Mouse (Mus musculus) CH12.LX (cell line): ENCODE results near the gene Cela3a. TPM values are rescaled to one million over a fixed set of nuclear protein-coding genes. Genes with fewer than 3 reads are reported as not detected.
A peak's percentile ranks its signal among the peaks of the same experiment; 100 is the strongest.

Source experiments
- DNase-seq: peaks from one replicate; pipeline ENCODE4 v3.0.0-alpha.2; 2013; ENCODE audit errors: extremely low read depth
- H3K27ac ChIP-seq: 2 replicates; pipeline ENCODE4 v1.5.1; 2012; ENCODE audit warnings: low read depth, mild to moderate bottlenecking, control low read depth, moderate library complexity; ENCODE audit not compliant: insufficient read depth
- H3K27me3 ChIP-seq: replicated peaks from 2 replicates; pipeline ENCODE3; 2012; ENCODE audit warnings: inconsistent platforms
- H3K36me3 ChIP-seq, 2 experiments: replicated peaks in 1 of 2; 2 replicates each; pipeline versions ENCODE3 to v1.6.1; 2012; ENCODE audit warnings: inconsistent platforms in 1 of 2, low read length in 1 of 2, mild to moderate bottlenecking in 1 of 2, mixed read lengths in 1 of 2, moderate library complexity in 1 of 2; ENCODE audit not compliant: control insufficient read depth in 1 of 2, insufficient read depth in 1 of 2
- H3K4me1 ChIP-seq, 2 experiments: 2 replicates each; pipeline ENCODE4 v1.6.1; 2012; ENCODE audit warnings: inconsistent platforms in 1 of 2, moderate library complexity in 1 of 2; ENCODE audit not compliant: insufficient read depth in 2 of 2, control insufficient read depth in 1 of 2
- H3K4me2 ChIP-seq: 2 replicates; pipeline ENCODE4 v1.6.1; 2012; ENCODE audit warnings: low read depth, mild to moderate bottlenecking, control low read depth; ENCODE audit not compliant: poor library complexity, insufficient read depth, severe bottlenecking
- H3K4me3 ChIP-seq, 3 experiments: fragments of 150-350 bp in 1 of 3; sonication (generic) in 1 of 3; replicated peaks in 1 of 3; 2 replicates each; pipeline versions ENCODE3 to v1.5.1; 2011 to 2012; ENCODE audit warnings: low read depth in 2 of 3, low read length in 2 of 3, mild to moderate bottlenecking in 2 of 3, moderate library complexity in 2 of 3, control low read depth in 1 of 3, improper control_type of control experiment in 1 of 3, inconsistent platforms in 1 of 3, mixed read lengths in 1 of 3; ENCODE audit not compliant: poor library complexity in 1 of 3
- H3K79me2 ChIP-seq: replicated peaks from 2 replicates; pipeline ENCODE4 v1.6.1; 2012; ENCODE audit warnings: mild to moderate bottlenecking, moderate library complexity; ENCODE audit not compliant: control insufficient read depth, poor library complexity, insufficient read depth, severe bottlenecking; ENCODE audit errors: extremely low read depth
- H3K9ac ChIP-seq: 2 replicates; pipeline ENCODE4 v1.6.1; 2012; ENCODE audit warnings: low read depth, mild to moderate bottlenecking, control low read depth, moderate library complexity; ENCODE audit not compliant: insufficient read depth
- H3K9me3 ChIP-seq: replicated peaks from 2 replicates; pipeline ENCODE3; 2012; ENCODE audit warnings: low read length, inconsistent platforms, mixed read lengths
- CTCF ChIP-seq, 2 experiments: IDR thresholded peaks in 1 of 2; conservative IDR thresholded peaks in 1 of 2; 2 replicates each; pipeline ENCODE4 v1.5.1; 2011 to 2012; ENCODE audit warnings: low read depth in 2 of 2, low read length in 2 of 2, improper control_type of control experiment in 1 of 2, inconsistent platforms in 1 of 2, mild to moderate bottlenecking in 1 of 2, moderate library complexity in 1 of 2
- EP300 ChIP-seq: IDR thresholded peaks from 2 replicates; pipeline ENCODE4 v1.6.1; 2011; ENCODE audit warnings: low read length, improper control_type of control experiment
- ETS1 ChIP-seq: conservative IDR thresholded peaks from 2 replicates; pipeline ENCODE4 v1.6.1; 2012; ENCODE audit warnings: low read depth, mild to moderate bottlenecking, inconsistent platforms, low read length, improper control_type of control experiment, moderate library complexity
- JUND ChIP-seq: conservative IDR thresholded peaks from 2 replicates; pipeline ENCODE4 v1.6.1; 2011; ENCODE audit warnings: low read depth, low read length, improper control_type of control experiment
- MAFK ChIP-seq: IDR thresholded peaks from 2 replicates; pipeline ENCODE4 v1.6.1; 2011; ENCODE audit warnings: low read length, improper control_type of control experiment; ENCODE audit not compliant: insufficient replicate concordance
- MEF2A ChIP-seq: IDR thresholded peaks from 2 replicates; pipeline ENCODE4 v1.6.1; 2014; ENCODE audit warnings: low read depth, mild to moderate bottlenecking, inconsistent platforms, low read length, improper control_type of control experiment, borderline replicate concordance
- MYC ChIP-seq: IDR thresholded peaks from 2 replicates; pipeline ENCODE4 v1.6.1; 2011; ENCODE audit warnings: low read depth, mild to moderate bottlenecking, improper control_type of control experiment, low read length
- POLR2AphosphoS2 ChIP-seq: IDR thresholded peaks from 2 replicates; pipeline ENCODE4 v1.6.1; 2011; ENCODE audit warnings: low read depth, low read length, improper control_type of control experiment
- TCF12 ChIP-seq: IDR thresholded peaks from 2 replicates; pipeline ENCODE4 v1.6.1; 2014; ENCODE audit warnings: low read depth, mild to moderate bottlenecking, inconsistent platforms, low read length, improper control_type of control experiment
- USF1 ChIP-seq: IDR thresholded peaks from 2 replicates; pipeline ENCODE4 v1.6.1; 2014; ENCODE audit warnings: low read depth, mild to moderate bottlenecking, inconsistent platforms, low read length, improper control_type of control experiment
- USF2 ChIP-seq: conservative IDR thresholded peaks from 2 replicates; pipeline ENCODE4 v1.6.1; 2011; ENCODE audit warnings: low read depth, low read length, improper control_type of control experiment
- ZMIZ1 ChIP-seq: IDR thresholded peaks from 2 replicates; pipeline ENCODE4 v1.6.1; 2012; ENCODE audit warnings: low read depth, mild to moderate bottlenecking, inconsistent platforms, low read length, improper control_type of control experiment
- ZNF384 ChIP-seq: IDR thresholded peaks from 2 replicates; pipeline ENCODE4 v1.6.1; 2012; ENCODE audit warnings: low read depth, low read length, improper control_type of control experiment, inconsistent platforms
- dilution Hi-C: fragments of 300-500 bp; cut with MboI; formaldehyde crosslinking; loops from 2 replicates; pipeline ENCODE4 v1.14.3; 2020; ENCODE audit warnings: low sequenced_read_pairs; ENCODE audit not compliant: extremely low pct_unique_long_range_greater_than_20kb, extremely low pct_ligation_motif_present
- in situ Hi-C: fragments of 300-500 bp; cut with MboI; formaldehyde crosslinking; loops from 3 replicates; pipeline ENCODE4 v1.14.3; 2019; ENCODE audit warnings: low sequenced_read_pairs, low pct_ligation_motif_present, low pct_unique_long_range_greater_than_20kb, mixed read lengths
- polyA plus RNA-seq: library from polyadenylated mRNA; unstranded; fragments of >175 nt; gene quantifications from 2 replicates; pipeline ENCODE4 v1.2.1, GENCODE M21; 2012; ENCODE audit warnings: low read depth; ENCODE audit not compliant: insufficient read length
- total RNA-seq, 2 experiments: library from RNA; depleted of rRNA; stranded (reverse); fragments of 300-350 nt in 1 of 2; fragments of >200 nt in 1 of 2; gene quantifications; 2 replicates each; pipeline ENCODE4 v1.2.3; 2012 to 2014

The Cela3a gene
- total and polyA plus RNA-seq, 3 experiments: not detected

DNA sequence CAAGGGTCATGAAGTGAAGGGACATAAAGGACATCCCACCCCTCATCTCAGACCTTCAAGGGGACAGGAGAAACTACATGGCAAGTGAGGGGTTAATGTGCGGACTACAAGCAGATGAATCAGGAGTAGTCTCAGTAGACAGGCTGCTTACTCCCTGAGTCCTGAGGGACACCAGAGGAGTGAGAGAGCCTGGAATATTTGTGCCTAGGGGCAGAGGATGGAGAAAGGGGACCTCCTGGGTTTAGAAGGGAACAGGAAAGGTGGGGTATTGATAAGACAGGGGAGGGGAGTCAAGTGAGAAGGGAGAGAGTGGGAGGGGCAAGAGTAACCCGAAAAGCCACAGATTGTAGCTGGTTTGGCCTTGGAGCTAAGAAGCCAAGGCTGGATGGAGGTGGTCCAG, 39.0 kb upstream of the Cela3a start:
- Histone ChIP-seq H3K4me3 (no peak overlapping the region), H3K36me3 (no peaks in the 10 kb centered on the region), H3K4me1 (peaks cover 26 to 53% of the 10 kb centered on the region in 2 experiments), H3K9ac (no peak overlapping the region), H3K9me3 (no peaks in the 10 kb centered on the region), H3K27ac (no peak overlapping the region), H3K4me2 (0 out of 2 replicates have a peak overlapping the region, but pooled peaks have one; percentile 13), H3K79me2 (no peaks in the 10 kb centered on the region), H3K27me3 (no peaks in the 10 kb centered on the region)
- in situ Hi-C loops (loop anchor here (5.0 to 25.0 kb wide), 2 partner anchors 99 to 361 kb away; no protein-coding TSS in a partner anchor), dilution Hi-C loops (no loop called here)
- TF ChIP-seq MEF2A (no peak), EP300 (no peak), POLR2AphosphoS2 (no peak), MYC (no peak), ETS1 (no peak), CTCF (conservative IDR thresholded peaks at IDR 0.05 in 1 of 2, IDR thresholded peaks at IDR 0.05 in 1 of 2; ENCODE audit: low read depth in 2 of 2, low read length in 2 of 2) (no peak), USF2 (no peak), JUND (no peak), ZNF384 (no peak), ZMIZ1 (no peak)
- DNase-seq: no peak

DNA sequence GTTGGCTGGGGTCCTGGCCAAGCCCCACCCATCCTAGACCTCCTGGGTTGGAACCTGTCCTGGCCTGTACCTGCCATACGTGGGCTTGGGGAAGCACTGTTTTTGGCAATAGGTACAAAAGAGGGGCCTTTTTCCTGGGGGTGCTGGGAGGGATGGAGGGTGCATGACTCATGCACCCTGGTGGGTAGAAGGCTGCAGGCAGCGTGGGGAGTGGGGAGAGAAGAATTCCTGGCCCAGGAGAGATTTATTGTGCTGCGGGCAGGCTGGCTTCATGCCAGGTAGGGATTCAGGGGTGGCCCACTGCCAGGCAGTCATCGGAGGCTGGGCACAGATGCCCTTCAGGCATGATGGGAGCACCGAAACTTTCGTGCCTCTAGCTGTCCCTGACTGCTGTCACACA, 38.6 kb upstream of the Cela3a start:
- Histone ChIP-seq H3K36me3 (no peaks in the 10 kb centered on the region), H3K27ac (no peak overlapping the region), H3K4me1 (peaks cover 26 to 53% of the 10 kb centered on the region in 2 experiments), H3K9me3 (no peaks in the 10 kb centered on the region), H3K4me2 (no peak overlapping the region), H3K9ac (no peak overlapping the region), H3K4me3 (no peak overlapping the region), H3K79me2 (no peaks in the 10 kb centered on the region), H3K27me3 (no peaks in the 10 kb centered on the region)
- in situ Hi-C loops: loop anchor here (5.0 to 25.0 kb wide), 2 partner anchors 99 to 361 kb away; no protein-coding TSS in a partner anchor
- dilution Hi-C loops: no loop called here
- TF ChIP-seq MAFK (no peak), USF1 (no peak), TCF12 (0 out of 2 replicates have a peak, but pooled peaks have one; percentile 18)
- DNase-seq: no peak
